ENCODE assay signal across 13 mouse cellular contexts in the genomic region with DNA sequence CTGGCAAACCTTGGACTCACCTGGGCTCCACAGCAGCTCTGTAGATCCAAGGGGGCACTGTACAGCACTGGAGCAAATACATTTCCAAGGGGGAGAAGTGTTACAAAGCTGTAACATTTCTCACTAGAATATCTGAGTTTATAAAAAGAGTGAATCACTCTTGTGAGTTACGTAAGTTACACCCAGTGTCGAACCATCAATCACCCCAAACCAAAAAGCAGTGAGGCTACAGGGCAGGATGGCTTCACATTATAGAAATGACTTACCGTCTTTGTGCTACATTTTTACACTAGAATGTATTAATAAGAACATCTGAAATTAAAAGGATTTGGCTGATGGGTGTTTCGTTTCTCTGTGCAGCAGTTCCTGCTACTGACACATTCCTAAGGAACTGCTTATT.
DNase-seq lines count a peak whose midpoint lies in the region; ATAC-seq and TF ChIP-seq lines count a peak whose summit lies in the region.
"Had no signal": no experiment of that assay in that cellular context is flagged by ENCODE, and none has a peak within 500 bp of the region (broad histone marks: within the 10 kb centered on the region; RNA-seq: fewer than 3 reads in every experiment).

No protein-coding gene starts in this region.

- peaks cover 29% of the 10 kb centered on the region for H3K4me1 ChIP-seq in kidney, adult 2 months (ENCODE audit: control insufficient read depth, insufficient read depth, low read length)
- H3K4me1 ChIP-seq in MEL (ENCODE audit: control insufficient read depth in 1 of 2, insufficient read depth in 2 of 2, low read length in 2 of 2): peaks cover 22 to 25% of the 10 kb centered on the region in 2 experiments
- H3K4me1 ChIP-seq in liver, embryonic 14.5 days (replicated peaks; ENCODE audit: control insufficient read depth in 2 of 2, insufficient read depth in 2 of 2, low read length in 1 of 2): peaks cover 31 to 47% of the 10 kb centered on the region in 2 experiments

- no peak for TF ChIP-seq EP300 in MEL (IDR thresholded peaks at IDR 0.05; ENCODE audit: low read depth in 1 of 2, low read length in 2 of 2)
- no peak for TF ChIP-seq EP300 in liver, embryonic 14.5 days (IDR thresholded peaks at IDR 0.05; ENCODE audit: low read depth)

- H3K27me3 ChIP-seq in kidney, adult 2 months (replicated peaks; ENCODE audit: control insufficient read depth, insufficient read depth, low read length): no peaks in the 10 kb centered on the region
- no peaks in the 10 kb centered on the region for H3K27me3 ChIP-seq in MEL (ENCODE audit: control insufficient read depth in 1 of 2, insufficient read depth in 2 of 2, low read length in 2 of 2)
- H3K27me3 ChIP-seq in liver, embryonic 14.5 days (ENCODE audit: control insufficient read depth, insufficient read depth, low read length): no peaks in the 10 kb centered on the region
- H3K27me3 ChIP-seq: midbrain, embryonic 13.5 days had no signal

- no peak for ATAC-seq in liver, embryonic 14.5 days (ENCODE audit: insufficient read depth)
- ATAC-seq: forebrain, postnatal 0 days; midbrain, embryonic 13.5 days had no signal

- H3K9ac ChIP-seq in MEL (ENCODE audit: control insufficient read depth, low read depth, low read length, poor library complexity, severe bottlenecking): peak overlapping the region; percentile 45
- no peak overlapping the region for H3K9ac ChIP-seq in liver, embryonic 14.5 days (replicated peaks)
- H3K9ac ChIP-seq: forebrain, postnatal 0 days; lung, embryonic 14.5 days; midbrain, embryonic 13.5 days had no signal

- peak overlapping the region; percentile 62 for H3K4me3 ChIP-seq in gastrocnemius, adult 2 months
- no peak overlapping the region for H3K4me3 ChIP-seq in kidney, adult 2 months (ENCODE audit: insufficient read depth, low read depth, low read length)
- no peak overlapping the region for H3K4me3 ChIP-seq in MEL (ENCODE audit: control insufficient read depth in 1 of 2, insufficient read depth in 1 of 2, low read depth in 2 of 2, low read length in 2 of 2)
- no peak overlapping the region for H3K4me3 ChIP-seq in liver, embryonic 14.5 days (ENCODE audit: insufficient read depth in 1 of 2, low read depth in 2 of 2, low read length in 2 of 2)
- H3K4me3 ChIP-seq: midbrain, embryonic 13.5 days had no signal

- H3K36me3 ChIP-seq in kidney, adult 2 months (ENCODE audit: control insufficient read depth, insufficient read depth, low read length): no peaks in the 10 kb centered on the region; the same call in 1 of the 2 replicates
- H3K36me3 ChIP-seq in MEL (ENCODE audit: control insufficient read depth in 1 of 2, insufficient read depth in 2 of 2, low read length in 2 of 2): peaks cover 7 to 40% of the 10 kb centered on the region in 2 experiments
- H3K36me3 ChIP-seq in liver, embryonic 14.5 days (replicated peaks; ENCODE audit: control insufficient read depth, insufficient read depth, low read depth): no peaks in the 10 kb centered on the region
- H3K36me3 ChIP-seq: midbrain, embryonic 13.5 days had no signal

- peak overlapping the region; percentile 90 for H3K27ac ChIP-seq in gastrocnemius, adult 2 months
- H3K27ac ChIP-seq in kidney, adult 2 months (ENCODE audit: insufficient read depth, low read depth, low read length): peak overlapping the region; percentile 25; the same call in 1 of the 2 replicates
- H3K27ac ChIP-seq in MEL (ENCODE audit: control insufficient read depth, low read depth, low read length): peak overlapping the region; percentile 71
- no peak overlapping the region for H3K27ac ChIP-seq in liver, embryonic 14.5 days
- H3K27ac ChIP-seq: midbrain, embryonic 13.5 days had no signal

- WGBS in kidney, adult 2 months: 74% methylated on average over 4 of the region's 4 CpGs
- WGBS in liver, embryonic 14.5 days (ENCODE audit: insufficient replicate concordance): 77% methylated on average over 4 of the region's 4 CpGs

- TF ChIP-seq CTCF in gastrocnemius, adult 2 months (IDR thresholded peaks at IDR 0.05): no peak
- no peak for TF ChIP-seq CTCF in kidney, adult 2 months (conservative IDR thresholded peaks at IDR 0.05; ENCODE audit: insufficient read depth, insufficient read length, low read depth, low read length)
- TF ChIP-seq CTCF in MEL (IDR thresholded peaks at IDR 0.05 in 2 of 3, conservative IDR thresholded peaks at IDR 0.05 in 1 of 3; ENCODE audit: control insufficient read depth in 1 of 3, insufficient read depth in 1 of 3, low read depth in 2 of 3, low read length in 3 of 3, poor library complexity in 1 of 3, severe bottlenecking in 1 of 3): no peak
- TF ChIP-seq CTCF in liver, embryonic 14.5 days (IDR thresholded peaks at IDR 0.05; ENCODE audit: low read depth): no peak

- intact Hi-C loops in gastrocnemius, adult 2 months (cut with DNase I): no loop called here
- intact Hi-C loops in gastrocnemius, postnatal 14 days (cut with DNase I; ENCODE audit: low total_unique reads): no loop called here

- no peak for DNase-seq in gastrocnemius, adult 2 months
- no peak for DNase-seq in gastrocnemius, postnatal 14 days
- no peak for DNase-seq in kidney, adult 2 months
- DNase-seq in kidney, postnatal 10 days: no peak
- DNase-seq in MEL (ENCODE audit: low read depth, low spot score): no peak
- no peak for DNase-seq in liver, embryonic 14.5 days (ENCODE audit: low read depth in 3 of 3, low spot score in 3 of 3)
- no peak for DNase-seq in kidney, adult 11 months
- DNase-seq in frontal cortex, postnatal 25 days (ENCODE audit: low spot score in 2 of 2): no peak
- DNase-seq: cerebellum, adult 2 months; forebrain, postnatal 0 days; gastrocnemius, postnatal 36 days; lung, embryonic 14.5 days had no signal

- TF ChIP-seq POLR2A in kidney, adult 2 months (IDR thresholded peaks at IDR 0.05; ENCODE audit: low read depth, low read length): no peak
- TF ChIP-seq POLR2A in MEL (IDR thresholded peaks at IDR 0.05; ENCODE audit: control insufficient read depth in 1 of 2, insufficient read depth in 1 of 2, low read depth in 1 of 2, low read length in 2 of 2, poor library complexity in 1 of 2): no peak

- TF ChIP-seq RAD21 in MEL (IDR thresholded peaks at IDR 0.05; ENCODE audit: low read depth, low read length): no peak

- peak overlapping the region; percentile 63 for H3K4me2 ChIP-seq in liver, embryonic 14.5 days (ENCODE audit: low read depth)
- H3K4me2 ChIP-seq: midbrain, embryonic 13.5 days had no signal

- H3K9me3 ChIP-seq in MEL (replicated peaks; ENCODE audit: insufficient read depth, low read length): no peaks in the 10 kb centered on the region
- H3K9me3 ChIP-seq in liver, embryonic 14.5 days (ENCODE audit: control insufficient read depth, low read length): no peaks in the 10 kb centered on the region
- H3K9me3 ChIP-seq: midbrain, embryonic 13.5 days had no signal

- H3K79me2 ChIP-seq in MEL (ENCODE audit: control insufficient read depth, insufficient read depth, low read length, poor library complexity): peaks cover 56% of the 10 kb centered on the region

TF ChIP-seq in MEL, 35 proteins besides CTCF, POLR2A, EP300 and RAD21:
- TF ChIP-seq MAZ (IDR thresholded peaks at IDR 0.05; ENCODE audit: low read depth, low read length): no peak
- no peak for TF ChIP-seq SIN3A (IDR thresholded peaks at IDR 0.05; ENCODE audit: low read length)
- TF ChIP-seq ELF1 (IDR thresholded peaks at IDR 0.05; ENCODE audit: low read depth, low read length): no peak
- TF ChIP-seq MEF2A (IDR thresholded peaks at IDR 0.05; ENCODE audit: extremely low read depth, insufficient replicate concordance, low read depth, low read length, poor library complexity, severe bottlenecking): no peak
- TF ChIP-seq ETS1 (IDR thresholded peaks at IDR 0.05; ENCODE audit: low read depth, low read length): no peak
- no peak for TF ChIP-seq MXI1 (IDR thresholded peaks at IDR 0.05; ENCODE audit: low read depth, low read length)
- TF ChIP-seq POLR2AphosphoS5 (IDR thresholded peaks at IDR 0.05; ENCODE audit: borderline replicate concordance, low read depth, low read length): no peak
- no peak for TF ChIP-seq CHD2 (IDR thresholded peaks at IDR 0.05; ENCODE audit: low read length)
- no peak for TF ChIP-seq GABPA (IDR thresholded peaks at IDR 0.05; ENCODE audit: low read depth, low read length)
